Mouse (Mus musculus): ENCODE results near the gene Rhbdd3.
"Not testable (repeated sequence)": the region's sequence is repeated elsewhere in the genome, so short reads cannot be mapped to it uniquely, and the experiment has no call there.

The Rhbdd3 gene

DNA sequence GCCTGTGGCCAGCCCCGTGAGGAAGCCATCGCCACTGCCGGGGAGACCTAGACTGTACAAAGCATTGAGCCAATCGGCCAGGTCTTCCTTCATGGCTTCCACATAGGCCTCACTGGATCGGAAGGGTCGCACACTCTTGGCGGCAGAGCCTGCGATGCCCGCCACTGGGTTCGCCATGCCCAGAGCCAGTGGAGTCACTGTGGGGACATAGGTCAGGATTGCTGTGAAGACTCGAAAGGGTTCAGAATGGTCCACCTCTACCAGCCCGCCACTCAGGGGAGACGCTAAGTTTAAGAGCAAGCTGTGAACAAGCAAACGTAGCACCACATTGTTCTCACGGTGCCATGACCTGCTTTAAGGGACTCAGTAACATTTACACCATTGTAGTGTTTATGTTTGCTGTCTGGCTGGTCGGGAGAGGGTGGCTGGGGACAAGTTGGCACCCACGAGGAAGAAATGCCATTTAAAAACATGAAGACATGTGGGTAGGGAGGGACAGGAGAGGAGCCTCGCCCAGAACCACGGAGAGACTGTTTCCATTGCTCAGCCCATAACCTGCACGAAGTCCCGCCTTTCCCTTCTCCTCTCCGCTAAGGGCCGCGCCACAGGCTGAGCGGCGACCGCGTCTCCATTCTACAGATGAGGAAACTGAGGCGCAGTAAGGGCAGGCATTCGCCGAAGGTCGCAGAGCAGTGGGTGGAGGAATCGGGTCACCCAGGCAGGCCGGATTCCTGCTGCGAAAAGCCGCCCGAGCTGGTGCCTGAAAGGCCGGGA, 34.3 kb upstream of the Rhbdd3 start:
- CTCF ChIA-PET = interaction anchor here (1.0 kb wide), 1 partner anchor 91 kb away, joined by 4 read pairs; no protein-coding TSS in a partner anchor

- CTCF ChIA-PET = interaction anchor here (1.0 kb wide), 1 partner anchor 92 kb away, joined by 4 read pairs; no protein-coding TSS in a partner anchor
These were observed 33.5 kb upstream of the Rhbdd3 start, which contains the start of gene Gas2l1 for GRCm38 (mm10) chr11:5065056-5065821. Gas2l1 (minus strand) TSS chr11:5065327.

- CTCF ChIA-PET = no interaction called here
These were observed 31.7 kb upstream of the Rhbdd3 start for GRCm38 (mm10) chr11:5067063-5067462.

DNA sequence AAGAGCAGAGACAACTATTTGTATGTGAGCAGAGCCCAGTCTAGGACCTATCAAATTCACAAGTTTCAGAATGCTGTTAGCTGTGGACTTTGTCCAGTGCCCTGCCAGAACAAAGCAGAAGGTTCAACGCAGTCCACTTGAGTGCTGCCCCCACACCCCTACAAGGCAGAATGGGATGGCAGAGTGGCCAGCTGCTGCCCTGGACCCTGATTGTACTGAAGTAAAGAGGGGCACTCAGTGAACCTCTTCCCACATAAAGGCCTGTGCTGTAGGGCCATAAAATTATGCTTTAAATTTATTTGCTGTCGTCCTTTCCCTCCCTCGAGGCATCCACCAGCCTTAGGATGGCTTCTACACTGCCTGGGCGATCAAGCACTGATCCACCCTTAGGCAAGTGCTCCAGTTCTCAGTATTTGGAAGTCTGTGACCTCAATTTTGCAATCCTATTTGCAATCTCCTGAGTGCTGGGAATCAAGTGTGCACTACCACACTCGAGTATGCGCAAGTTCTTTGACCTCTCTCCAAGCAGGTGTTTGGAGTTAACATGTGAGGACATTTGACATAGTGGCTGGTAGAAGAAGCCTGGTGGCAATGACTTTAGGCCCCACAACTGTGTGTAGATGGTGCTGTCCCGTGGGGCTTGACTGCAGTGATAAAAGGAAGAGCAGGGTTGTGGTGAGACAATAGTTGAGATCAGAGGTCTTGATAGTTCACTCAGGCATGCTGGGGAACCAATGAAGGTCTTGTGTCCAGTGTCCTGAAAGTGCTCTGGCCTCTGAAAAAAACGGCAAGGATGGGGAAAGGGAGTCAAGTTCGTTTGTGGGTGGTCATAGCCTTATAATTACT, 30.4 kb upstream of the Rhbdd3 start:
- CTCF ChIA-PET = no interaction called here

DNA sequence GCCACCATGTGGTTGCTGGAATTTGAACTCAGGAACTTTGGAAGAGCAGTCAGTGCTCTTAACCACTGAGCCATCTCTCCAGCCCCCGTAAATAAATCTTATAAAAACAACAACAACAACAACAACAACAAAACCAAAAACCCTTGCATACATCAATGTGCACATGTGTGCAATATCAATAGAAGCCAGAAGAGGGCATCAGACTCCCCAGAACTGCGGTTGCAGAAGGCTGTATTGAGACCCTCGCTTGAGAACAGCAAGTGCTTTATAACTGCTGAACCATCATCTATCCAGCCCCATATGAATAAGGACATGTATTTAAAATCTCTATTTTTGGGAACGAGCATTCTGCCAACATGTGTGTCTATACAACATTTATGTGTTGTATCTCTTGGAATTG, 23.8 kb upstream of the Rhbdd3 start:
- CTCF ChIA-PET = interaction anchor here (0.6 to 0.8 kb wide), 2 partner anchors 47 to 465 kb away, joined by 5 to 17 read pairs; no protein-coding TSS in a partner anchor

- CTCF ChIA-PET = interaction anchor here (0.7 kb wide), 1 partner anchor 15 kb away, joined by 5 read pairs; no protein-coding TSS in a partner anchor
These were observed 23.0 kb upstream of the Rhbdd3 start for GRCm38 (mm10) chr11:5075760-5076159.

GRCm38 (mm10) chr11:5076843-5077242, 21.9 kb upstream of the Rhbdd3 start:
- CTCF ChIA-PET = not testable (repeated sequence)

DNA sequence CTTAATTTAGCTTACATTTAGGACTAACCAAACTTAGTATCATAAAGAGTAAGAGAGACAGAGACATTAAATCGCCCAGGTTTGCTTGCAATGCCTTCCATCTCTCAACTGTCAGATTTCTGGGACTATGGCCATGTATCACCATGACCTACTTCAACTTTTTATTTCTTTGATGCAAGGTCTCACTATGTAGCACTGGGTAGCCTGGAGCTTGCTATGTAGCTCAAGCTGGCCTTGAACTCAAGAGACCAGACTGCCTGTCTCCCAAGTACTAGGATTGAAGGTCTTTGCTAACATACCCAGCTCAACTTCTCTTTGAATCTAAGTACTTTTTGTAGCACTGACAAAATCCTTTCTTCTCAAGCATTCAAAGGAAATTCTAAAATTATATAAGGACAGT, 9.6 kb upstream of the Rhbdd3 start:
- CTCF ChIA-PET = no interaction called here

DNA sequence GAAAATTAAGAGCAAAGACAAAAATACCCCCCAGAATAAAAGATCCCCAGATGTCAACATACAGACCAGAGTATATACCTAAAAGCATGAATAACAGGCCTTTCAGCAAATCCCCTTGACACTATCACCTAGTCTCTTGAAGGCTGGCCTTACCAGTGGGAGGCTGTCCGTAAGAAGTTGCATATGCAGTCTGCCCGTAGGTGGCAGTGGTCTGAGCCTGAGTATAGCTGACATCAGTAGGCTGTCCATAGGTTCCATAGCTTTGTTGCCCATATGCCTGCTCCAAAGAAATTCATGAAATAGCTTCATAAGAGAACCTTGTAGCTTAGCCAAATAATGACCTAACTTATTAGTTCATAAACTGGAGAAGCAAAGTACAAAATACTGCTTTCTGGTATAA, 7.0 kb upstream of the Rhbdd3 start:
- CTCF ChIA-PET = no interaction called here

GRCm38 (mm10) chr11:5095877-5096276, 2.8 kb upstream of the Rhbdd3 start:
- CTCF ChIA-PET = no interaction called here

DNA sequence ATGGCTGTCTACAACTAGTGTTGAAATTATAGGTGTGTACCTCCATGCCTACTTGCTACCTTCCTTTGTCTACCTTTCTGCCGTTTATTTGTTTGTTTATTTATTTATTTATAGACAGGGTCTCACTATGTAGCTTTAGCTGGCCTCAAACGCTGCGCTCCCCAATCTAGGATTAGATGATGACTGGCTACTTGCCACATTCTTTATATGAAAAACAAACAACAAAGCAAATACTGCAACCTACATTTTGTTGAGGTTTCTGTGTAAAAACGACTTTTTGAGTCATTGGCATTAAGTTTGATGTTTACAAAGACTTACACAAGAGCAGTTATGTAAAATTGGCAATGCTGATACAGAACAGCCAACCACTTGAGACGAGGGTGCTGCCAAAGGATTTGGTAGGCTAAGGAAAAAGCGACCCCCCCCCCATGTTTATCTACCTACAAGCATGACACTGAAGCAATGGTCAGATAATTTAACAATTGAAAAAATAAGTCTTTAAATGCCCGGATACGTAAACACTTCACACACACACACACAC, 2.2 kb upstream of the Rhbdd3 start:
- CTCF ChIA-PET = no interaction called here

DNA sequence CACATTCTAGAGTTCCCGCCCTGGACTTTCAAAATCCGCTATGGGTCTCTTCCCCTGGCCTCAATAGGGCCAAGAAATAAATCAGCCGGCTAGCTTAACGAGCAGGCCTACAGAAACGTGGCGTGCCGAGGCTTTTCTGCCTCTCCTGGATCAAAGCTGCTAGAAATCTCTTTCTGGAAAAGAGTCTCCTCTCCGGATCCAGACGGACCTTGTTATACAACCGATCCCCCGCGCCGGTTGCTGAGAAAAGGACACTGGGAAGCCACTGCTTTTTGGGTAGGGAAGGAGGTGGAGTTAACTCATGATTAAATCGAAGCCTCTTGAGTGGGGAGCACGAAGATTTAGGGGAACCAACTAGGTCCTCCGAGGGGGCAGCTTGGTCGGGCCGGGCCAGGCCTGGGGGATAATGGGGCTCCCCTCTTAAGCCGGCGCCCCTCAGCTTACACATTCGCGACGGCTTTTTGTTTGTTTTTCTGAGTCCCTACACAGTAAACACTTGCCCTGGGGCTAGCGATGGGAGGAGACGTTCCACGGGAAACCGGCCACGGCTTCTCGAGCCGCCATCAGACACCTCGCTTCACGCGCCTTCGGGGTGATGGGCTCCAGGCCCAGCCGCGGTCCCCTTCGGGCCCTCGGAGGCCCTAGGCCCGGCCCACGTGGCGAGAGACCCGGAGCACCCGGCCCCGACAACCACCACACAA, 541 bp upstream of the Rhbdd3 start:
- CTCF ChIA-PET = interaction anchor here (0.7 to 0.9 kb wide), 2 partner anchors 13 to 412 kb away, joined by 3 to 4 read pairs; no protein-coding TSS in a partner anchor

GRCm38 (mm10) chr11:5099576-5100183, 954 bp downstream of the Rhbdd3 start:
- CTCF ChIA-PET = interaction anchor here (0.6 to 0.9 kb wide), 6 partner anchors 15 to 882 kb away, joined by 3 to 15 read pairs (median 4); no protein-coding TSS in a partner anchor

- CTCF ChIA-PET = interaction anchor here (0.6 to 0.9 kb wide), 6 partner anchors 14 to 1427 kb away, joined by 3 to 15 read pairs (median 4); no protein-coding TSS in a partner anchor
These were observed 1.6 kb downstream of the Rhbdd3 start for GRCm38 (mm10) chr11:5100283-5100682.

- CTCF ChIA-PET = interaction anchor here (0.6 to 0.9 kb wide), 2 partner anchors 128 to 1427 kb away, joined by 3 to 4 read pairs; no protein-coding TSS in a partner anchor
These were observed 2.1 kb downstream of the Rhbdd3 start for GRCm38 (mm10) chr11:5100801-5101200.

DNA sequence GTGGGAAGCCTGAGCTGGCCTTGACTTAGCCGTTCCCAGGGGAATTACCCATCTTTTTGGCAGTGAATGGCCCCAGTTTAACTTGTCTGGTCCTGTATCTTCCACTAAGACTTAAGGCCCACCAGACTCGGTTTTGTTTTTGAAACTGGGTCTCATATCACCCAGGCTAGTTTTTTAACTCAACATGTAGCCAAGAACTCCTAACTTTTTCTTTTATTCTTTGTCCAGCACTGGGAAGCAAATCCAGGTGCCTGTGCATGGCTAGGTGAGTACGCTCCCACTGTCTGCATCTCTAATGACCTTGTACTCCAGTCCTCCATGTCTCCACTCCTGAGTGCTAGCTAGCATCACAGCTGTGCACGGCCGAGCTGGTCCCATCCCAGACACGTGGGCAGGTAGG, 2.9 kb downstream of the Rhbdd3 start:
- CTCF ChIA-PET = no interaction called here

- CTCF ChIA-PET = no interaction called here
These were observed 3.7 kb downstream of the Rhbdd3 start for GRCm38 (mm10) chr11:5102384-5102783.

GRCm38 (mm10) chr11:5103986-5104509, 5.3 kb downstream of the Rhbdd3 start:
- CTCF ChIA-PET = no interaction called here

GRCm38 (mm10) chr11:5109441-5109840, 10.7 kb downstream of the Rhbdd3 start:
- CTCF ChIA-PET = interaction anchor here (0.6 kb wide), 1 partner anchor 95 kb away, joined by 4 read pairs; no protein-coding TSS in a partner anchor

DNA sequence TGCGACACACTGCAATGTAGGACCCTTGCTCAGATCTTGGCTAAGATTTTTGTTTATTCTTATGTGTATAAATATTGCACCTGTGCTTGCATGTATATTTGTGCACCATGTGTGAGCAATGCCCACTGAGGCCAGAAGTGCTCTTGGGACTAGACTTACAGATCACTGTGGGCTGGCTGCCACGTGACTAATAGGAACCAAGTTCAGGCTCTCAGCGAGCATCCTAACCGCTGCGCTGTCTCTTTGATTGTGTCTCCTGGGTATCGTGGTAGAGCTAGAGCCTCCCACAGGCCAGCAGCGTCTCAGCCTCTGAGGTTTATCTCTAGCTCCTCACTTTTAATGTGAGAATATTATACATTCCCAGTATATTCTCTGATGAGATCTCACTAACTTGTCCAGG, 14.9 kb downstream of the Rhbdd3 start:
- CTCF ChIA-PET = interaction anchor here (0.7 kb wide), 1 partner anchor 15 kb away, joined by 9 read pairs; the partner anchor contains the start of genes Ewsr1 and Rhbdd3

All from spleen, embryonic (tissue).